Comparison of ENCODE assay signal across 24 mouse cellular contexts in genomic region chr17:88786881-88787280, GRCm38 (mm10). TPM values are rescaled to one million over a fixed set of nuclear protein-coding genes. Genes with fewer than 3 reads are reported as not detected.
DNase-seq lines count a peak whose midpoint lies in the region; ATAC-seq and TF ChIP-seq lines count a peak whose summit lies in the region.
"Had no signal": no experiment of that assay in that cellular context is flagged by ENCODE, and none has a peak within 500 bp of the region (broad histone marks: within the 10 kb centered on the region; RNA-seq: fewer than 3 reads in every experiment).

No protein-coding gene starts in this region.

- no peaks in the 10 kb centered on the region for H3K36me3 ChIP-seq in lung, embryonic 14.5 days (ENCODE audit: insufficient read depth)
- H3K36me3 ChIP-seq: embryonic facial prominence, embryonic 10.5 days; embryonic facial prominence, embryonic 12.5 days had no signal

- H3K27me3 ChIP-seq in lung, embryonic 14.5 days (ENCODE audit: insufficient read depth, low read length) = peaks cover 6% of the 10 kb centered on the region; the same call in 1 of the 2 replicates

- H3K9me3 ChIP-seq in lung, embryonic 14.5 days (ENCODE audit: low read depth, low read length) = no peaks in the 10 kb centered on the region
- H3K9me3 ChIP-seq: embryonic facial prominence, embryonic 10.5 days; embryonic facial prominence, embryonic 12.5 days had no signal

- peak; percentile 59; the same call in 1 of the 2 replicates for ATAC-seq in frontal cortex, adult (ENCODE audit: low TSS enrichment)
- peak; percentile 19; the same call in 1 of the 2 replicates for ATAC-seq in lung, embryonic 14.5 days (ENCODE audit: insufficient read depth)
- ATAC-seq: forebrain, embryonic 14.5 days; forebrain, embryonic 16.5 days had no signal

- H3K27ac ChIP-seq in lung, embryonic 14.5 days (ENCODE audit: low read depth) = no peak overlapping the region
- H3K27ac ChIP-seq in cortical plate, adult 2 months (ENCODE audit: insufficient read depth, low read length) = no peak overlapping the region
- H3K27ac ChIP-seq: embryonic facial prominence, embryonic 10.5 days; embryonic facial prominence, embryonic 12.5 days had no signal

- no peak overlapping the region for H3K4me3 ChIP-seq in lung, embryonic 14.5 days (ENCODE audit: low read depth, low read length)
- no peak overlapping the region for H3K4me3 ChIP-seq in cortical plate, adult 2 months (ENCODE audit: insufficient read depth, low read length)
- H3K4me3 ChIP-seq: embryonic facial prominence, embryonic 10.5 days; embryonic facial prominence, embryonic 12.5 days had no signal

- H3K4me1 ChIP-seq in lung, embryonic 14.5 days (ENCODE audit: insufficient read depth) = peaks cover 5% of the 10 kb centered on the region; the same call in 1 of the 2 replicates
- H3K4me1 ChIP-seq in cortical plate, adult 2 months (ENCODE audit: control insufficient read depth, insufficient read depth, low read length) = no peaks in the 10 kb centered on the region

- no peak overlapping the region for H3K9ac ChIP-seq in lung, embryonic 14.5 days
- H3K9ac ChIP-seq: embryonic facial prominence, embryonic 12.5 days had no signal

- H3K4me2 ChIP-seq in lung, embryonic 14.5 days = no peak overlapping the region
- H3K4me2 ChIP-seq: embryonic facial prominence, embryonic 12.5 days had no signal

- no peak for DNase-seq in frontal cortex, postnatal 14 days (ENCODE audit: low spot score in 2 of 2)
- DNase-seq in lung, embryonic 14.5 days = peak; percentile 33
- DNase-seq in lung, postnatal 25 days (ENCODE audit: low spot score) = no peak
- DNase-seq in right cerebral cortex, adult 18-20 months = peak; percentile 7
- DNase-seq in right cerebral cortex, adult 2 months (ENCODE audit: low spot score in 2 of 2) = no peak
- no peak for DNase-seq in left cerebral cortex, adult 8-10 months (ENCODE audit: low spot score in 2 of 2)
- DNase-seq: adrenal gland, adult 2 months; adrenal gland, postnatal 10 days; adrenal gland, postnatal 25 days; cerebellum, adult 11 months; cerebellum, adult 18-20 months; cerebellum, adult 8-10 months; cerebellum, adult 9-11 months; cerebellum, postnatal 14 days; cerebellum, postnatal 36 days had no signal

- WGBS in lung, embryonic 14.5 days = 29% methylated on average over 6 of the region's 6 CpGs

- no peak for TF ChIP-seq POLR2A in cortical plate, adult 2 months (IDR thresholded peaks at IDR 0.05; ENCODE audit: extremely low read depth, insufficient read depth, low read length)

- no peak for TF ChIP-seq CTCF in lung, embryonic 14.5 days (IDR thresholded peaks at IDR 0.05; ENCODE audit: low read depth)
- peak; percentile 25; the same call in 1 of the 2 replicates for TF ChIP-seq CTCF in cortical plate, adult 2 months (IDR thresholded peaks at IDR 0.05; ENCODE audit: extremely low read depth, insufficient read depth, low read length)

RNA-seq across cellular contexts. Expression of gene Lhcgr, which starts 4.9 kb away (rescaled TPM):
- 0.31 and 0.61 TPM in 2 replicates for polyA plus RNA-seq in lung, embryonic 14.5 days (2014; fragmentation: Nextera tagmentation; extraction: Ambion mirVana)
- polyA plus RNA-seq in cortical plate, adult 2 months (2012; rRNA removed) = 0.09 and 0.13 TPM in 2 replicates
- total RNA-seq in left cerebral cortex, adult 8-10 months (2022) = under 1 TPM; 0.13 to 0.94 (median 0.46) TPM
- total RNA-seq: adrenal gland, postnatal 25 days; ES-E14; MEL had no signal
- polyA plus RNA-seq: C2C12; embryonic facial prominence, embryonic 10.5 days had no signal

Comparison
In these comparisons a context has a peak if more than half of its experiments do, and no peak if none do; other contexts are left out.
1. DNase-seq: peak in lung, embryonic 14.5 days (single experiment) and right cerebral cortex, adult 18-20 months (single experiment); none in frontal cortex, postnatal 14 days (0 of 2), lung, postnatal 25 days (single experiment), right cerebral cortex, adult 2 months (0 of 2) and left cerebral cortex, adult 8-10 months (0 of 2).